Mouse (Mus musculus) T-cell, adult 2 months (primary cell): ENCODE measurements around the gene Hist1h2ba.

Source experiments
- DNase-seq: peaks from one replicate; pipeline ENCODE4 v3.0.0; 2022; ENCODE audit warnings: low spot score

Hist1h2ba gene

GRCm38 (mm10) chr13:23898242-23898641 lies 35.7 kb downstream of the Hist1h2ba start:
- no peak for DNase-seq

GRCm38 (mm10) chr13:23893269-23893593 lies 40.7 kb downstream of the Hist1h2ba start:
- DNase-seq, result no peak

GRCm38 (mm10) chr13:23892592-23893268 lies 41.2 kb downstream of the Hist1h2ba start:
- DNase-seq, result no peak

GRCm38 (mm10) chr13:23889011-23889605 lies 44.8 kb downstream of the Hist1h2ba start:
- no peak for DNase-seq

GRCm38 (mm10) chr13:23887026-23887725 lies 46.8 kb downstream of the Hist1h2ba start:
- DNase-seq, result no peak

- DNase-seq, result no peak
Observed at GRCm38 (mm10) chr13:23885540-23885939, 48.4 kb downstream of the Hist1h2ba start.
